Mouse (Mus musculus) right cerebral cortex, postnatal 10 days (tissue): ENCODE measurements at regions not wholly inside any gene's neighbourhood (a gene's known extent, or its start where the extent isn't known, plus 50 kb on each side); places are given as distances from the start of the nearest gene placed in this dataset.
"Not testable (repeated sequence)": the region's sequence is repeated elsewhere in the genome, so short reads cannot be mapped to it uniquely, and the experiment has no call there.

Source experiments
- DNase-seq, 2 experiments: peaks; one replicate each; pipeline ENCODE4 v3.0.0; 2021; ENCODE audit warnings: low spot score in 2 of 2

DNA sequence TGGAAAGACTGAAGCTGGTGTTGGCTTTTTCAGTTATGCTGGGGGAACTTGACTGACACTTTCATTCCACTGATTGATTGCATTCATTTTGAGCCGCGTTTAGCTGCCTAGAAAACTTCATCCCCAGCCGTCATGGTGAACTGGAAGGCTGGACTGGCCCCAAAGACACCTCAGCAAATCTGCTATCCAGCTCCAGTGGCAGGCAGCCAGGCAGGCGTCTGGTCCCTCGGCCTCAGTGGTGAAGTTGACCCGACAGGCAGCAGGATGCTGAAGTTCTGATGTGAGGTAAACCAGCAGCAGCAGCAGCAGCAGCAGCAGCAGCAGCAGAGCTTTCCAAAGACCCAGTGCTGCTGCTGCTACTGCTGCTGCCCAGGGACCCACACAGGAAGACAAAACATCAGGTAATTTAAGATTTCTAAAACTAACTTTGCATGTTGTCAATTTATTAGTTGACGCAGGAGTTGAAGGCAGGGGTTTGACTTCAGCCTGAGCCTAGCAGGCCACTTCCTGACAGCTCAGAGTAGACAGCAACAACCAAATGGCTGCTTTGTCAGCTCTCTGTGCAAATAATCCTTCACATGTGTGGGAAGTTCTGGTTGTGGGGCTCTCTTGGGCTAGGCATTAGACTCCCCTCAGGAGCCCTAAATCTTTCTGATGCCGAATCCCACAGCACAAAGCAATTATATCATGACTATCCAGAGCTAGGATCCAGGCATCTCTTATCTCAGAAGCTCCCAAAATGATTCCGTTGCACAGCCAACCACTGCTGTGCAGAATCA lies 200.4 kb upstream of the Nhs start:
- DNase-seq = peak in 1 of 2 experiments; percentile 22

DNA sequence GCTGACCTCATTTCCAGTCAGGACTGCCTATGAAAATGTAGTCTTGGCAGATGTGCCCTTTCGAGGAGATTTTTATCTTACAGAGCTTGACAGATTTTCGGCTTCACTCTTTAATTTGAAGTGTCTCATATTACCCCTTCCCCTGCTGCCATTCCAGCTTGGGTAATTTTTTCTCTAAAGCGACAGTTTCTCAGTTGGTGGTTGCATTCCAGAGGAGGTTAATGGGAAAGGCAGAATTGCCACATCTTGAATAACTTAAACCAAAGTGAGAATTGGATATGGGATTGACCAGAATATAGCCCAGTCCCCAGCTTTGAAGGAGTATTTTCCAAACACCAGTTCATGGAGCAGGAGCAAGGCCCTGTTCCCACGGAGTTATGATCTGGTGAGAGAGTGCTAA lies 188.8 kb upstream of the Nhs start:
- DNase-seq = no peak

DNA sequence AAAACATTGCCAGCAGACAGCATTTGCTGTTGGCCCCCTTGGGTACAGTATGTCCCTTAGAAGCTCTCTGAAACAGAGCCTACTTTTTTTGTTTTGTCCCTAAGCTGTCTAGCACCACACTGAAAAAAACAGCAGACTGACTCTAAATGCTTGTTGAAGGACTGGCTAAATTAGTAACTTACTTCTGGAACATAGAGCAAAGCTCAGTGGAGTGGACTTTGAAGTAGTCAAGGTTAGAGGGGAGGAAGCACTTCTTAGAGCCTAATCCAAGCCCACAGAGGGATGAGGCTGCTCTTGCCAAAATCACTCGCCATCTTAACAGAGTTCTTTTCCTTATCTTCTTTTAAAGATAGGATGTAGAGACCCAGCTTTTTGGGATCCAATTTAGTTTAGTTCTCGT lies 188.4 kb upstream of the Nhs start:
- DNase-seq = no peak

DNA sequence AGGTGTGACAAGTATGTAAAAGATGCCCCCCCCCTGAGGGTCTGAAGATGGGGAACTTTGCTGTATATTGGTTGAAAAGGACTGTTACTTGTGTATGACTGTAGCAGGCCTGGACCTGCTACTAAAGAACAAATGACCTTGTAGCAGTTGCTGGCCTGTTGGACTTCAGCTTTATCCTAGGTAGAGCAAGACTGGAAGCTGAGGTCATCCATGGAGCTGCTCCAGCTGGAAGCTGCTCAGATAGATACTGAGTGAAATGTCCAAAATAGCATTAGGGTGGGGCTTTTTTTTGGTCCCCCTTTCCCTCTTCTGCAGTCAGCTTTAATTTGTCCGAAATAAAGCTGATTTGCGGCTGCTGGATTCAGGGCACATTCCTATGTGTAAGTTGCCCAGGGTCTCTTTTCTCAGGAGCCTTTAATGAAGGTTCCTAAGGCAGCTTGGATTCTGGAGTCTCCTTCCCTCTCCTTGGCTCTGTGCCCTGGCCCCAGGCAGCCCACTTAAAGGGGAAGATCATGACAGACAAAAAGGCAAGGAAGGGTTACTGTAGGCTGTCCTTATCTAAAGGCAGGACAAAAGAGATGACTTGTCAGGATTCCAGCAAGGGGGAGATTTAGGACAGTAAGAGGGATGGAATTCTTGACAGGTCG lies 186.1 kb upstream of the Nhs start:
- no peak for DNase-seq

DNA sequence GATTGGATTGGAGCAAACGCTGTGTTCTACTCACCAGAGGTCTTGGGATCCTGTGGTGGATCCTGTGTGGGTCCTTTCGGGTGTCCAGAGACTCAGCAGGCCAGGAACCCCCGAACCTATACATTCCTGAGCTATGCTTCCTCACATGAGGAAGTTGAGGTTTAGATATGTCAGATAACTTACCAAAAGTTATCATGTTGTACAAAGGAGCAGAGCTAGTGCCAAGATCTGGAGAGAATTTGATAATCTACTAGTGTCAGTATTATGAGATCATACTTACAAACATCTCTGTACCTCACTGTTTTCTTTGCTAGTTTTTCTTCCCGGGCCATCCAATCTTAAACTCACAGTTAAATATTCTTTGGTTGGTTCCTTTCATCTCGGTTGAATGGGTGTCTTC lies 172.6 kb upstream of the Nhs start:
- no peak for DNase-seq

DNA sequence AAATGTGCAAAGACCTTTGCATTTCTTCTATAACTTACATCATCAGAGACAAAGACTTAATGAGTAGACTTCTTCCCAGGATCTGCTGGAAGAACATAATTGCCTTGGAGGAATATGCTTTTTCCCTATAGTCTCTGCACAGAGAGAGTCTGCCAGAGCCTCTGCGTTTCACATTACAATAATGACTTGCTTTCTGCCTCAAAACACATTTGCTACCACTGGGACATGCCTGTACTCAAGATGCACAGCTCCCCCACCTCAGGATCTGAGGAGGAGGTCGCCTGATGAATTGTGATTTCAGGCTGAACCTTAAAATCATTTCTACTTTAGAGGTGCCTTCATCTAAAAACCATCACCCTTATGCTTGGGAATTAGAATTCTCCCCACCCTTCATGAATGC lies 148.1 kb upstream of the Nhs start:
- DNase-seq = no peak

DNA sequence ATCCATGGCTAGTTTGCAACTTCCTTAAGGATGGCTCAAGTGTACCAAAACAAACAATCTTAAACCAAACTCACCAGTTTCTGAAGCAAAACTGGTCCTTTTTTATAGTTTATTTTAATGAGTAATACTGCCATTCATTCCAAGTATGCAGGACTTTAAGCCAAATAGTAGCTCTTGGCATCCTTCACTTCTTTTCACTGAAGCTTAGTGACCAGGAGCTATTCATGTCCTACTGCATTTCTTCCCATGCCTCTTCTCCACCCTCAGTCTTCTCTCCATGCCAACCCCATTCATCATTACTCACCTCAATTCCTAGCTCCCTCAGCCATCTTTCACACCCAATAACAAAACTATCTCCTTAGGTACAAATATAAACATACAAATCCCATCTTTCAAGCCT lies 144.6 kb upstream of the Nhs start:
- no peak for DNase-seq

DNA sequence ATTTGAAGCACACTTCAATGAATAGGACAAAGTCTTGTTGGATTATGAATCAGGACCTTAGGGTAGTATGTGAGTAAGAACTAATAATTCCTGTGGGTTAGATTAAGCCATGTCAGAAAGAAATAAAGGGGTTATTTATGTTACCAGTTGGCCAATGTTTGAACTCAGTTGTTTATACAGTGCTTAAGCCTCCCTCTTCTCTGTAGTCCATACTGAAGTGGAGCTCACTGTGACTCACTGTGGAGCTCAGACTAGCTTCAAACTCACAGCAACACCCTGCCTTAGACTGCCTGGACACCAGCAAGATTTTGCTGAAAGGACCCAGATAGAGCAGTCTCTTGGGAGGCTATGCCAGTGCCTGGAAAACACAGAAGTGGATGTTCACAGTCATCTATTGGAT lies 143.3 kb upstream of the Nhs start:
- no peak for DNase-seq

DNA sequence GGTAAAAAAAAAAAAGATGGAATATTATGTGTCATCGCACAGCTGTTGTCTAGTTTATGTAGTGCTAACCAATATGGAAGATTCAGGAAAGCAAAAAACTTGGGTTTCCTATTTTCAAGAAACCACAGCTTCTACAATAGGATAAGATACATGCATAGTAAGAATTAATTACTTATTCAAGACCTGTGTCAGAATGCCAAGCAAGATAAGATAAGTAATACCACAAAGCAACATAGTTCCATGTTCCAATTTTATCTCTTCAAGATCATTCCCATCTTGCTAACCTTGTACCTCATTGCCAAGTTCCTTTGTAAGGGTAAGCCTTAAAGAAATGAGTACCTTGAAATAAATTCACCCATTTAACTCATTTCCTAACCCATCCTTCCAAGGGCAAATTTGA lies 131.7 kb upstream of the Nhs start:
- DNase-seq = no peak

DNA sequence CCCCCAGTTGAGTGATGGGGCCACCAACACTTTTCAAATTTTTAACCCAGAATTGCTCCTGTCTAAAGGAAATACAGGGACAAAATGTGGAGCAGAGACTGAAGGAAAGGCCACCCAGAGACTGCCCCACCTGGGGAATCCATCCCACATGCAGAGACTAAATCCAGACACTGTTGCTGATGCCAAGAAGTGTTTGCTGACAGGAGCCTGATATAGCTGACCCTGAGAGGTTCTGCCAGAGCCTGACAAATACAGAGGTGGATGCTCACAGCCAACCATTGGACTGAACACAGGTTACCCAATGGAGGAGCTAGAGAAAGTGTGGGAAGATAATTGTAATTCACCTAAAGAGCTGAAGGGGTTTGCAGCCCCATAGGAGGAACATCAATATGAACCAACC lies 126.6 kb upstream of the Nhs start:
- not testable (repeated sequence) for DNase-seq

DNA sequence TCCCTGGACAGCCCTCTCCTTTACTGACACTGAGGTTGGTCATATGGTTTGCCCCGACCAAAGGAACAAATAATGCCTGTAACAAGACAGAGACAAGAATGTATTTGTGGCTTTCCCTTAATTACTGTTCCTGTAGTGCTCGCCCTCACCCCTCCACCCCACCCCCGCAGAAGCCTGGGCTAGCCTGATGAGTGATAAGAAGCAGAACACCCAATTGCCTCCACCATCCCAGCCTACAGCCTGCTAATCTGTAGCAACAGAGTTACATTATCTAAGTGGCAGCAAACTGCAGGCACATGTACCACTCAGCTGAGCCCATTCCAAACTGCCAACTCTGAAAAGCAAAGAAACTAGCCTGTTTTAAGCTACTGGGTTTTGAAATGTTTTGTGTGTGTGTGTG lies 124.7 kb upstream of the Nhs start:
- DNase-seq = no peak

DNA sequence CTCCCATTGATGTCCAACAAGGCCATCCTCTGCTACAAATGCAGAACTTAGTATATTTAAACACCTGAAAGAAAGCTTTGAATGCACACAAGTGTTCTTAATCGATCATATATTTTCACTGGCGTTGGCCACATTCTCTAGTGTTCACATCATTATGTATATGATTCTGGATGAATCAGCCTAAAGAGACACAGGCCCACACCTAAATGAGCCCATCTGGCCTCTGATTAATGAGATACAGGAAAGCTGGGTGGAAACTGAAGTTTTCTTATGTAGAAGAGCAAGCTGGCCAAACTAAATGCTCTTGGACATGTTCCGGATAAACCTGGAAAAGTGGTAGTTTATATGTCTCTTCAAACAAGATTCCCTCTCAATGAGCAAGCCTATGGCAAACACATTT lies 123.2 kb upstream of the Nhs start:
- no peak for DNase-seq

DNA sequence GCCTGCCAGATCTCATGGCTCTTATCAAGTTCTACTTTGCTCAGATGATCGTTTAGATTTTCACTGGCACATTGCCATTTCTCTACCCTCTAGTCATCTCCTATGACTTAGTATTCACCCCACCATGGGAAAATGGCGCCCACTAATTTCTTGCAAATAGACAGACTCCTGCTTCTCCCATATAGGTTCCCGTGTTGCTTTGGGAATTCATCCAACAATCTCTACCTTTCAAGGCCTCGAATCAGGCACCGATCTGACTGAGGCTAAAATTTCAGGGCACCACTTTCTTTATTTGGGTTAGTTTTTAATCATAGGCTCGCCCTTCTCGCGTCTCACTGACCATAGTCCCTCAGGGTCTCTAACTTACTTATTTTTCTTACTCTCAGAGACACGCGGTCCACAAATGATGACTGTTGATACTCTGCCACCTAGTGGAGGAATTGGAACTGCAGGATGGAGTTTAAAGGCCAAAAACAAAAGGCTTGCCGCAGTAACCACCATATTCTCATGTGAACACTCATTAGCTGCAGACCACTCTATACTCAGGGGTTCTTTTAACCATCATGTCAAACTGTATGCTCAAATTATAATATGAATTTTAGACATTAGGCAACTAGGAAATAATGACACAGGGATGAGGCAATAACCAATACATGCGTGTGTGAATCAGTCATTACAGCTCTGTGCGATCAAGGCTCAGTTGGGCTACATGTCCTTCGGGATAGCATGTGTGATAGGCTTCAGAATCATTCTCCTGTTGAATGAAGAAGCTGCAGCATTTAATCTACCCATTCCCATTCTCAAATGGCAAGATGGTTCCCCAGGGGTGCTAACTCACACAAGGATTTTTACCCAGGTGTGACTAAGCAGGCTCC lies 119.5 kb upstream of the Nhs start:
- peak; percentile 36 to 67 for DNase-seq

DNA sequence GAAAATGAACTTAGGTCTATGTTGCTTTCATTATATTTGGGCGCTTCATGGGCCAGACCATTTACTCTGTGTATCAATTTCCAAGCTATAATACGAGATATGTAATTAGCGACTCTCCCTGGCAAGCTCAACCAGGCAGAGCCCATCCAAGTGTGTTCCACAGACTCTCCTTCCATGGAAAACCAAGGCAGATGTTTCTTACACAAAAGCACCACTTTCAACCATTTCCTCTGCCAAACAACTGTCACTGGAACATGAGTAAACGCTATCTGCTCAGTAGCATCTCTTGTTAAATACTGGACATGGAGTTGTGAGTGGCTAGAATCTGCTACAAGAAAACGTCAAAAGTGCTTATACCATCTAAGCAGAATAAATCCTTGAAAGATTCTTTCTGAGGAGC lies 115.1 kb upstream of the Nhs start:
- DNase-seq = no peak

DNA sequence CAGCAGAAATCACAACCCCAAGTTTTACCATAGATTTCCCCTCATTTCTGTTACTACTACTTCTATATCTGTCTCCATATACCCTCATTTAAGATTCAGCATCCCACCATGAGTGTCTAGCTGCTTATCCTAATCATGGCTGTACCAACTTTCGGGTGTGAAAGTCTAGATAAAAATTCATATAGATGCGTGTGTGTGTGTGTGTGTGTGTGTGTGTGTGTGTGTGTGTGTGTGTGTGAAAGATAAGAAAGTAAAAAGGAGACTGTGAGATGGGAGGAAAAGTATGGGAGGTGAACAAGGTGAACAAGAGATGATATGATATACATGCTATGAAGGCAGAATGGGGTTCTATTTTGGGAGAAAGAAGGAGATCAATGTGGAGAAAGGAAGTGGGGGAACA lies 111.7 kb upstream of the Nhs start:
- DNase-seq = no peak

DNA sequence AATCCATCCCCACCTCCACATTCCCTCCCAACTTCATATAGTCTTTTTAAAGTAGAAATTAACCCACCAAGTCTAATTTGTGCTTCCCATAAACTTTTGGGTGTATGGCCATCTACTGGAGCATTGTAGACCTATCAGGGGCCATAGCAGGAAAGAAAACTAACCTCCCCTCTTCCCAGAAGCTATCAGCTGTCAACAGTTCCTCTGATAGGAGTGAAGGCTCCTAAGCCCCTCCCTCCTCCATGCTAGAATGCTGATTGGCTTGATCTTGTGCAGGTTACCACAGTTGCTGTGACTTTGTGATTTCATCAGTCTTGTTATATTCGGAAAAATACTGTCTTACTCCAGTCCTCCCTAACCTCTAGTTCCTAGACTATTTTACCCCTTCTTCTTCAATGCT lies 109.4 kb upstream of the Nhs start:
- no peak for DNase-seq

DNA sequence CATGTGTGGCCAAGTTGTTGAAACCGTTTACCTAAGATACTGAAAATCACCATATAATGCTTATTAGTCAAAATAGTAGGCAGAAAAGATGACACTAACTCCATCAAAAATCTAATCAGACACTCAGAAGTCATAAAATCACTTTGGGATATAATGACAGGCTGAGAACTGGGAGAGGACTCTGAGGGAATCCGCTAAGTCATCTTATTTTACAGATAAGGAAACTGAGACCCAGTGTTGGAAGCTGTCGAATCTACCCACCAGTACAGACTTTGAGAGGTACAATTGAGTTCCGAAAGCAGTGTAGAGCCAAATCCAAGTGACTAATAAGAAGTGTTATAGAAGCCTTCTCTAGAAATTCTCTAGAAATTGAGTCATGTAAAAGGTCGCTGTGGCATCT lies 108.6 kb upstream of the Nhs start:
- DNase-seq = no peak

DNA sequence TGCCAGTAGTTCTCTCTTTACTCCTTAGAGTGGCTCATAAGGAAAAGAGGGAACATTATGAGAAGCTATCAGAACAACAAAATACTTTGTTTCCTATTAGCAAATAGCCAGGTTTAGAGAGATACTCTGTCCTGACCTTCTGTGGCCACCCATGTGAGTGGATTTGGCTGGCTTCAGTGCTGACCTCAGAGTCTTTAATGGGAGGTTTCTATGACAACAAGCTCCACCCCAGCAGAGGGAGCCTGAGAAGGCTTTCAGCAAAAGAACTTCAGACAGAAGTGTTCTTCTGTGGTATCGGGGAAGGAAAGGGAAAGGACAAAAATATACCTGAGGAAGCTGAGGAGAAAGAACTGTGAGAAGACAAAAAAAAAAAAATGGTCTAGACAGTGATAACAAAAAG lies 108.1 kb upstream of the Nhs start:
- no peak for DNase-seq

DNA sequence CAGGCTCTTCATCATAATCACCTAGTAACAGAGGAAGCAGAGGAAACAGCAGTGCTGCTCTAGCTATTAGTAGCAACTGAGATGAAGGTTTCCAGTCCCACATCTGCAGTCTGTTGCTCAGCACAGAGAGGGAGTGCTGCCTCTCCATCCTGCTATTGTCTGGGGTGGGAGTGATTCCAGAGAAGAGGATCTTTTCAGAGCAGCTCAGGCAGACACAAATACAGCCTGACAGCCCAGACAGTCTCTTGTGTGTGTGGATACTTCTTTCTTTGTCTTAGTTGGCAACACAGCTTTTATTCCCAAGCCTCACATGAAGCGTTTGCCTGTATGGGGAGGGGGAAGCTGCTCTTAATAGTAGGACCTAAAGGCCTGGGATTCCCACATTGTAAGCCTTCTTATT lies 107.2 kb upstream of the Nhs start:
- DNase-seq = no peak

DNA sequence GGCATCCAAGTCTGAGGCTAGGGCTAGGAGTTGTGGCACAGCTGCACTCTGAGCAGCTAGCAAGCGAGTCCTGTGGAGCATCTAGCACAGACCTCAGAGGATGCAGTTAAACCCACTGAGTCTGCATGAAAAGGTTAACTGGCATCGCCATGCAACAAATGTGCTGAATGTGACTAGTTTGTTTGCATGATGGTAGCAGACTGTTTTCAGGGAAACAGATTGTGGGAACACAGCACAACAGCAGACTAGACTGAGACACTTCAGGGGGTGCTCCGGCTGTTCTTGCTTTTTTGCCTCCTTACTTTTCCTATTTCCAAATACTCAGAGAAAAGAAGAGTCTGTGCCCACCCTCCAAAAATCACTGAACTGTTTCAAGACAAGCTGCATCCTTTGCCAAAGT lies 97.9 kb upstream of the Nhs start:
- no peak for DNase-seq

DNA sequence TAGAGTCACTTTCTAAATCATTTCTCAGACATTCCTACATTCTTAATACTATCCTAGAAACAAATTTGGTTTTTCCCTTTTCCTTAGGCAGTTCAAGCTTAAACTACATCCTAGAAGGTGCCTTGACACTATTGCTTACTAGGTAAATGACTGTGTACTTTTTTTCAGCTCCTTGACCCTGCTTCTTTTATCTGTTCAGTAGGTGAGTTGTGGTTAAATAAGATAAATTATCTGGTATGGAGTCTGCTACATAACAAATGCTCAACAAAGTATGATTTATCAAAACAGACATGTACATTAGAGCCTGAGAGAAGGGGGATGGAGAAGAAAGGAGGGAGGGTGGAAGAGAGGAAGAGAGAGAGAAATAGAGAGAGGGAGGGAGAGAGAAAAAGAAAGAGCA lies 96.3 kb upstream of the Nhs start:
- no peak for DNase-seq

DNA sequence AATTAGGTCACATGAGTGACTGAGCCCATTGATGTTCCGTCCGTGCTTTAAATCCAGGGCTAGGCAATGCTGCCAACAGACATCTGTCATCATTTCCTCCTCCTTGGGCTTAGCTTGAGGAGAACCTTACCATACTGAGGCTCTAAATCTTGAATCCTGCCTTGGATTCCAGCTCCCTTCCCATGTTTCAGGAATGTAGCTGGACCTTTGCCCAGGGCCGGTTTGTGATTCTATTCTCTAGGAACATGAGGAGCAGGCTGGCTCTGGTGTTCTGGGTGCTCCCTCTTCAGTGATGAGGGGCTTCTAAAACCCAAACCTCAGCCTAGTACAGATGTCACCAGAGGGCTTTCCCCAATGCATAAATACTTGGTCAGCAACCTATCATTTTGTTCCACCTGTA lies 81.8 kb upstream of the Nhs start:
- DNase-seq = no peak

DNA sequence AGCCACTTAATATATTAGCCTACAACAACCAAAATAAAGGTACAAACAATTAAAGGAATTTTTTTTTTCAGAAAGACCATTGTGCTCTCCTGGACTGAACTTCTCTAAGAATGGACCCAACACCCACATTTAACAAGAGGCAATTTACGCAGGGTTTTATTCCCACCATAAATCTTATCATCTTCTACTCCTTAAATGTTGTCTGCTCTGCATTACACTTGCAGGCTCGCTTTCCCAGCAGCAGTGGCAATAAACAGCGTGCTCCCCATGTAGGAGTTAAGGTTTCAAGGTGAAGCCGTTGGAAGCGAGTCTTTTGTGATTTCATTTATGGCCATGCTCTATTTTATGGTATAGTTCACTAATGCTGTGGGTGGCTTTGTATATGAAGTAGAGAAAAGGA lies 76.0 kb upstream of the Nhs start:
- no peak for DNase-seq
